Mouse (Mus musculus) megakaryocyte, embryonic 14.5 days (primary cell): Measurements from ENCODE around the gene Apba1. TPM values are rescaled to one million over a fixed set of nuclear protein-coding genes. Genes with fewer than 3 reads are reported as not detected.

Experiments
- H3K27me3 ChIP-seq: replicated peaks from 2 replicates; pipeline ENCODE3; 2012; ENCODE audit warnings: inconsistent platforms
- H3K36me3 ChIP-seq: replicated peaks from 2 replicates; pipeline ENCODE3; 2012; ENCODE audit warnings: low read length, inconsistent platforms, mixed read lengths
- H3K4me1 ChIP-seq: 2 replicates; pipeline ENCODE4 v1.6.1; 2012; ENCODE audit warnings: inconsistent platforms
- H3K4me3 ChIP-seq: replicated peaks from 2 replicates; pipeline ENCODE3; 2012; ENCODE audit warnings: moderate library complexity, mild to moderate bottlenecking, inconsistent platforms
- H3K9me3 ChIP-seq: 2 replicates; pipeline ENCODE4 v1.6.1; 2012; ENCODE audit warnings: inconsistent platforms
- FLI1 ChIP-seq: IDR thresholded peaks from 2 replicates; pipeline ENCODE4 v1.6.1; 2012; ENCODE audit warnings: low read length, inconsistent platforms, mixed read lengths
- GATA1 ChIP-seq: IDR thresholded peaks from 3 replicates; pipeline ENCODE4 v1.6.1; 2012; ENCODE audit warnings: mixed read lengths, low read length, inconsistent platforms, borderline replicate concordance
- polyA plus RNA-seq: library from polyadenylated mRNA; stranded (reverse); fragments of >175 nt; gene quantifications from 2 replicates; pipeline ENCODE4 v1.2.3, GENCODE M21; 2012; ENCODE audit warnings: low replicate concordance; ENCODE audit not compliant: insufficient read depth

Gene Apba1
- polyA plus RNA-seq, 1 experiment, result 1.00 TPM

GRCm38 (mm10) chr19:23946751-23947150 lies 188.1 kb downstream of the Apba1 start:
- H3K4me3 ChIP-seq, result no peak overlapping the region
- H3K4me1 ChIP-seq, result peaks cover 6% of the 10 kb centered on the region; the same call in 1 of the 2 replicates
- TF ChIP-seq FLI1 (no peak), GATA1 (no peak)
- peaks cover 2% of the 10 kb centered on the region for H3K27me3 ChIP-seq
- H3K9me3 ChIP-seq, result peaks cover 6% of the 10 kb centered on the region
- no peaks in the 10 kb centered on the region for H3K36me3 ChIP-seq

GRCm38 (mm10) chr19:23947871-23948270 lies 189.2 kb downstream of the Apba1 start:
- no peak overlapping the region for H3K4me3 ChIP-seq
- peaks cover 2% of the 10 kb centered on the region for H3K27me3 ChIP-seq
- H3K36me3 ChIP-seq, result no peaks in the 10 kb centered on the region
- TF ChIP-seq GATA1 (no peak), FLI1 (no peak)
- peaks cover 6% of the 10 kb centered on the region; the same call in 1 of the 2 replicates for H3K4me1 ChIP-seq
- peaks cover 6% of the 10 kb centered on the region for H3K9me3 ChIP-seq

- Histone ChIP-seq H3K27me3 (peaks cover 2% of the 10 kb centered on the region), H3K4me1 (peaks cover 6% of the 10 kb centered on the region; the same call in 1 of the 2 replicates), H3K9me3 (peaks cover 6% of the 10 kb centered on the region), H3K4me3 (no peak overlapping the region), H3K36me3 (no peaks in the 10 kb centered on the region)
- TF ChIP-seq FLI1, result no peak
- no peak for TF ChIP-seq GATA1
Observed at GRCm38 (mm10) chr19:23948301-23949000, 189.8 kb downstream of the Apba1 start.

- H3K4me1 ChIP-seq, result no peaks in the 10 kb centered on the region; the same call in 1 of the 2 replicates
- H3K9me3 ChIP-seq, result peaks cover 6% of the 10 kb centered on the region
- H3K27me3 ChIP-seq, result no peaks in the 10 kb centered on the region
- TF ChIP-seq GATA1, result no peak
- no peak for TF ChIP-seq FLI1
- no peaks in the 10 kb centered on the region for H3K36me3 ChIP-seq
- H3K4me3 ChIP-seq, result no peak overlapping the region
Observed at GRCm38 (mm10) chr19:23955461-23955860, 196.8 kb downstream of the Apba1 start.

- Histone ChIP-seq H3K27me3 (no peaks in the 10 kb centered on the region), H3K4me3 (peak overlapping the region; percentile 40), H3K4me1 (no peaks in the 10 kb centered on the region; the same call in 1 of the 2 replicates), H3K9me3 (no peaks in the 10 kb centered on the region), H3K36me3 (no peaks in the 10 kb centered on the region)
- TF ChIP-seq GATA1 (no peak), FLI1 (no peak)
Observed at GRCm38 (mm10) chr19:23956299-23956975, 197.8 kb downstream of the Apba1 start.

GRCm38 (mm10) chr19:23957563-23957962 lies 198.9 kb downstream of the Apba1 start:
- Histone ChIP-seq H3K27me3 (peaks cover 2% of the 10 kb centered on the region), H3K9me3 (no peaks in the 10 kb centered on the region), H3K4me3 (no peak overlapping the region), H3K36me3 (no peaks in the 10 kb centered on the region), H3K4me1 (no peaks in the 10 kb centered on the region; the same call in 1 of the 2 replicates)
- TF ChIP-seq GATA1, result no peak
- TF ChIP-seq FLI1, result no peak

- Histone ChIP-seq H3K4me1 (no peaks in the 10 kb centered on the region; the same call in 1 of the 2 replicates), H3K4me3 (no peak overlapping the region), H3K9me3 (no peaks in the 10 kb centered on the region), H3K36me3 (no peaks in the 10 kb centered on the region), H3K27me3 (peaks cover 4% of the 10 kb centered on the region)
- TF ChIP-seq FLI1 (no peak), GATA1 (no peak)
Observed at GRCm38 (mm10) chr19:23958925-23959324, 200.2 kb downstream of the Apba1 start.

GRCm38 (mm10) chr19:23959870-23960269 lies 201.2 kb downstream of the Apba1 start:
- H3K9me3 ChIP-seq, result no peaks in the 10 kb centered on the region
- H3K27me3 ChIP-seq, result peaks cover 5% of the 10 kb centered on the region
- H3K4me3 ChIP-seq, result peak overlapping the region; percentile 12
- H3K36me3 ChIP-seq, result no peaks in the 10 kb centered on the region
- no peaks in the 10 kb centered on the region; the same call in 1 of the 2 replicates for H3K4me1 ChIP-seq
- TF ChIP-seq GATA1, result no peak
- TF ChIP-seq FLI1, result no peak

GRCm38 (mm10) chr19:23960275-23960674 lies 201.6 kb downstream of the Apba1 start:
- H3K4me1 ChIP-seq, result no peaks in the 10 kb centered on the region; the same call in 1 of the 2 replicates
- TF ChIP-seq FLI1, result no peak
- TF ChIP-seq GATA1, result no peak
- peaks cover 5% of the 10 kb centered on the region for H3K27me3 ChIP-seq
- no peak overlapping the region for H3K4me3 ChIP-seq
- no peaks in the 10 kb centered on the region for H3K9me3 ChIP-seq
- H3K36me3 ChIP-seq, result no peaks in the 10 kb centered on the region

GRCm38 (mm10) chr19:23960831-23961447 lies 202.3 kb downstream of the Apba1 start:
- no peak overlapping the region for H3K4me3 ChIP-seq
- no peaks in the 10 kb centered on the region for H3K9me3 ChIP-seq
- peaks cover 5% of the 10 kb centered on the region for H3K27me3 ChIP-seq
- H3K4me1 ChIP-seq, result no peaks in the 10 kb centered on the region; the same call in 1 of the 2 replicates
- TF ChIP-seq FLI1, result no peak
- no peak for TF ChIP-seq GATA1
- no peaks in the 10 kb centered on the region for H3K36me3 ChIP-seq
